Mouse (Mus musculus) liver, embryonic 14.5 days (tissue): ENCODE measurements around the gene Jade2.

Experiments
- CTCF ChIP-seq: IDR thresholded peaks from 2 replicates; pipeline ENCODE4 v1.5.1; 2016; ENCODE audit warnings: antibody characterized with exemption, low read depth, control low read depth
- EP300 ChIP-seq: IDR thresholded peaks from 2 replicates; pipeline ENCODE4 v1.6.1; 2016; ENCODE audit warnings: antibody characterized with exemption, low read depth

GRCm38 (mm10) chr11:51763955-51764354 lies 93.5 kb downstream of the Jade2 start:
- no peak for TF ChIP-seq CTCF
- no peak for TF ChIP-seq EP300
